Mouse (Mus musculus) spleen, postnatal 36 days (tissue): ENCODE data around the gene Nap1l4.

Experiments used
- DNase-seq, 2 experiments: peaks; one replicate each; pipeline ENCODE4 v3.0.0; 2022; ENCODE audit warnings: low spot score in 2 of 2, mixed read lengths in 1 of 2

The Nap1l4 gene

GRCm38 (mm10) chr7:143548976-143549457, at the start of gene Nap1l4:
Gene Nap1l4, minus strand, starts transcription at chr7:143549106.
- peak; percentile 98 to 99 for DNase-seq

- no peak for DNase-seq
Measured at GRCm38 (mm10) chr7:143594865-143595264, 46.0 kb upstream of the Nap1l4 start.

- no peak for DNase-seq
Measured at GRCm38 (mm10) chr7:143592255-143592654, 43.3 kb upstream of the Nap1l4 start.

- no peak for DNase-seq
Measured at GRCm38 (mm10) chr7:143588006-143588405, 39.1 kb upstream of the Nap1l4 start.

- no peak for DNase-seq
Measured at GRCm38 (mm10) chr7:143587586-143587985, 38.7 kb upstream of the Nap1l4 start.

- DNase-seq, result peak; percentile 61 to 69
Measured at GRCm38 (mm10) chr7:143583956-143584355, 35.0 kb upstream of the Nap1l4 start.

GRCm38 (mm10) chr7:143583025-143583424, 34.1 kb upstream of the Nap1l4 start:
- DNase-seq, result no peak

GRCm38 (mm10) chr7:143575751-143576150, 26.8 kb upstream of the Nap1l4 start:
- no peak for DNase-seq

- peak; percentile 36 to 59 for DNase-seq
Measured at GRCm38 (mm10) chr7:143565648-143566039, 16.7 kb upstream of the Nap1l4 start.

- no peak for DNase-seq
Measured at GRCm38 (mm10) chr7:143565015-143565647, 16.2 kb upstream of the Nap1l4 start.

GRCm38 (mm10) chr7:143563787-143564186, 14.9 kb upstream of the Nap1l4 start:
- DNase-seq, result no peak

- peak in 1 of 2 experiments; percentile 10 for DNase-seq
Measured at GRCm38 (mm10) chr7:143557616-143558015, 8.7 kb upstream of the Nap1l4 start.

- DNase-seq, result peak; percentile 59 to 76
Measured at GRCm38 (mm10) chr7:143556964-143557610, 8.2 kb upstream of the Nap1l4 start.

GRCm38 (mm10) chr7:143549588-143550220, 798 bp upstream of the Nap1l4 start:
- no peak for DNase-seq

- DNase-seq, result peak; percentile 70 to 72
Measured at GRCm38 (mm10) chr7:143548231-143548961, 510 bp downstream of the Nap1l4 start.

- DNase-seq, result no peak
Measured at GRCm38 (mm10) chr7:143546554-143546953, 2.4 kb downstream of the Nap1l4 start.

GRCm38 (mm10) chr7:143544368-143544767, 4.5 kb downstream of the Nap1l4 start:
- DNase-seq, result peak in 1 of 2 experiments; percentile 24

- no peak for DNase-seq
Measured at GRCm38 (mm10) chr7:143538671-143539070, 10.2 kb downstream of the Nap1l4 start.

- DNase-seq, result peak in 1 of 2 experiments; percentile 15
Measured at GRCm38 (mm10) chr7:143538229-143538628, 10.7 kb downstream of the Nap1l4 start.

- no peak for DNase-seq
Measured at GRCm38 (mm10) chr7:143536251-143536650, 12.7 kb downstream of the Nap1l4 start.

GRCm38 (mm10) chr7:143533284-143533683, 15.6 kb downstream of the Nap1l4 start:
- DNase-seq, result peak; percentile 15 to 35

- DNase-seq, result no peak
Measured at GRCm38 (mm10) chr7:143532410-143532809, 16.5 kb downstream of the Nap1l4 start.
